Mouse (Mus musculus) heart, embryonic 12.5 days (tissue): ENCODE measurements around the gene Mki67. TPM values are rescaled to one million over a fixed set of nuclear protein-coding genes. Genes with fewer than 3 reads are reported as not detected.

Experiments
- ATAC-seq: fragments of 200-750 bp; cut with Nextera tagmentation; 2 replicates; pipeline ENCODE4 v1.8.0; 2017; ENCODE audit warnings: moderate TSS enrichment, moderate library complexity; ENCODE audit not compliant: insufficient number of reproducible peaks, low FRiP score
- H3K27ac ChIP-seq: fragments of 300-500 bp; sonication (generic); 2 replicates; pipeline ENCODE4 v1.5.1; 2016; ENCODE audit warnings: mild to moderate bottlenecking, moderate library complexity; ENCODE audit not compliant: poor library complexity, severe bottlenecking
- H3K27me3 ChIP-seq: fragments of 300-500 bp; sonication (generic); replicated peaks from 2 replicates; pipeline ENCODE4 v1.6.1; 2016; ENCODE audit warnings: mild to moderate bottlenecking, moderate library complexity
- H3K36me3 ChIP-seq: fragments of 300-500 bp; sonication (generic); 2 replicates; pipeline ENCODE4 v1.6.1; 2016; ENCODE audit warnings: mild to moderate bottlenecking, moderate library complexity
- H3K4me1 ChIP-seq: fragments of 300-500 bp; sonication (generic); replicated peaks from 2 replicates; pipeline ENCODE4 v1.6.1; 2016; ENCODE audit warnings: mild to moderate bottlenecking
- H3K4me2 ChIP-seq: fragments of 300-500 bp; sonication (generic); 2 replicates; pipeline ENCODE4 v1.6.1; 2016; ENCODE audit warnings: mild to moderate bottlenecking, moderate library complexity
- H3K4me3 ChIP-seq: fragments of 300-500 bp; sonication (generic); 2 replicates; pipeline ENCODE4 v1.5.1; 2016; ENCODE audit warnings: mild to moderate bottlenecking
- H3K9ac ChIP-seq: fragments of 300-500 bp; sonication (generic); 2 replicates; pipeline ENCODE4 v1.6.1; 2016; ENCODE audit warnings: mild to moderate bottlenecking, moderate library complexity
- H3K9me3 ChIP-seq: fragments of 300-500 bp; sonication (generic); replicated peaks from 2 replicates; pipeline ENCODE4 v1.6.1; 2016; ENCODE audit warnings: mild to moderate bottlenecking, moderate library complexity
- WGBS: fragments of 180-500 bp; shearing (Covaris S2); methylation state at CpG from one replicate; pipeline ENCODE4 v1.1.7; 2016; 5-methylcytosine and 5-hydroxymethylcytosine counted together
- polyA plus RNA-seq: library from polyadenylated mRNA; unstranded; fragments of >200 nt; fragmentation: Nextera tagmentation; extraction: Ambion mirVana; gene quantifications from 2 replicates; pipeline ENCODE4 v1.2.1, GENCODE M21; 2016

The Mki67 gene
- polyA plus RNA-seq, 1 experiment from 2014 or later: 39.2 TPM

DNA sequence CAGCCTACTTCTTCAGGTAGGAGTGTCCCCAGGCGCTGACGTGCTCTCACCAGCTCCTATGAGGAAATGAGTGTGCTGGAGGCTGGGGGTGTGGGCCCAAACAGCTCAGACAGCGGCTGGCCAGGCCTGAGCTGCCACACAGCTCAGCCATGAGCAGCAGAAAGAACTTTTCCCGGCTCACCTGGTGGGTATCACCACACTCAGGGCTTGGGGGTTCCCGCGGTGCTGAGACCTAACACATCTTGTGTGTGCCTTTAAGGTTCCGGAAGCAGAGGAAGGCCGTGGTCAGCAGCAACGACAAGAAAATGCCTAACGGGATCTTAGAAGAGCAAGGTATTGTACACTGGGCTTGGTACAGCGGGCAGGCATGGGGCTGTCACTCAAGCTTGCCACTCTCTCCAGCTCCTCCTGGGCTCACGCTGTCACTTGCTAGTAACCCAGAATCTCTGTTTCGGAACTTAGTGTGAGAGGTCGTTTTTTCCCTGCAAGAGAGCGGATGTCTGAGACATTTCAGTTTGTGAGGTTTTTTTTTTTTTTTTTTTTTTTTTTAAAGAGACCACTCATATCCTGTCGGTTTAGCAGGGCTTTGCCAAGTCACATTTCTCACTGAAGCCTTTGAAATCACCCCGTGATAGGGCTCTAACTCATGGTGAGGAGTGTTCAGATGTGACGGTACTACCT is 64.2 kb downstream of the Mki67 start:
- peak; percentile 16; the same call in 1 of the 2 replicates for ATAC-seq
- Histone ChIP-seq H3K27me3 (peaks cover 7% of the 10 kb centered on the region; the same call in 1 of the 2 replicates), H3K27ac (0 out of 2 replicates have a peak overlapping the region, but pooled peaks have one; percentile 20), H3K9me3 (peaks cover 3% of the 10 kb centered on the region), H3K36me3 (no peaks in the 10 kb centered on the region), H3K4me3 (peak overlapping the region; percentile 9; the same call in 1 of the 2 replicates), H3K4me2 (peak overlapping the region; percentile 37), H3K9ac (no peak overlapping the region), H3K4me1 (peaks cover under 1% of the 10 kb centered on the region; the same call in 1 of the 2 replicates)
- WGBS: 52% methylated on average over 18 of the region's 18 CpGs

DNA sequence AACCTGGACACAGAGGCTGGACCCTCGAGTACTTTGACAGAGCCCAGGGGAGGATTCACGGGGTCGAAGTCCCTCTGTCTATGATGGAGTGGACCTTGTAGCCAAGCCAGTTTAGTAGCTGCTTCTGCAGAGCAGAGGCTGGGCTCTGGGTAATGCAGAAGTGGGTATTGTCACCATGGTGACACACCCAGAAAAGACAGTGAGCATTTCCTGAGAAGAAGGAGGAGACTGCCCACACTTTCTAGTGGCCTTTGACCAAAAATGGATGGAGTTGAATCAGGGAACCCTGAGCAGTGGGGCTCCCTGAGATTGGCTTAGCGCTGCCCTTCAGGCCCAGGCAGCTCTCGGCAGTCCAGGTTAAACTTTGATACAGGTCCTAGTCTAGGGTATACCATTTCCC is 66.1 kb downstream of the Mki67 start:
- Histone ChIP-seq H3K9me3 (peaks cover 3% of the 10 kb centered on the region), H3K36me3 (no peaks in the 10 kb centered on the region), H3K27ac (no peak overlapping the region), H3K4me2 (no peak overlapping the region), H3K4me1 (no peaks in the 10 kb centered on the region), H3K9ac (no peak overlapping the region), H3K4me3 (no peak overlapping the region), H3K27me3 (peaks cover 7% of the 10 kb centered on the region; the same call in 1 of the 2 replicates)
- WGBS: 75% methylated on average over 5 of the region's 5 CpGs
- no peak for ATAC-seq

DNA sequence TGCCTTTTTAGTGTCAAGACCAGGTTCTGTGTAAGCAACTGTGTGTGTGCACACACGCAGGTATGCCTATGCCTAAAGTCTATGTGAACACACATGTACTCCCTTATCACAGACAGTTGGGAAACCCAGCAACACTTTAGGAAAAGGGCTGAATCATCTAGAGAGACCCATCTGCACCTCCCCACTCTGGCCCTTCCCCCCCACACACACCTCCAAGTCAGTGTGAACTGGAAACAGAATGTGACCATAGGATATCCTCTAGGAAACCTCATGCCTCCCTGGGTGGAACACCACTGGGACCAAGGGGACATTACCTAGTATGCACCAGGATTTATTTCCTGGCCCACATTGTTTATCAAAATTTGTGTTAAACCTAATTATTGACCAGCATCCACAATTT is 66.9 kb downstream of the Mki67 start:
- 71% methylated on average over 1 of the region's 1 CpGs for WGBS

DNA sequence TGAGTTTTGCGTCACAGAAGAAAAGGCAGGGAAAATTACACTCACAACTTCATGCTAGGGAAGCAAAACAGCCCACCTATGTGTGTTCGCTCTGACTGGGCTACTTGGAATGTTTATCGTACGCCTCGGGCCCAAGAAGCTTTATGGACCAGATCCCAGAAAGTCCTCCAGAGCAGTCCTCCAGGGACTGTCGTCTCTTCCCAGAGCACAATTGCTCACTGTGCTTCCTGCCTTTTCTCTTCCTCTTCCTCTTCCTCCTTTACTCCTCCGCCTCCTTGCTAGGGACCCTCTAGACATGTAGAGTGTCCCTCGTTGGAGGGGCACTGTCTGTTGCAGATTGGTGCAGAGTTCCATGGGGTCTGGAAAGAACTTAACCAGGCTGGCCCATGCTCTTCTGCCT is 67.3 kb downstream of the Mki67 start:
- no peak for ATAC-seq

More for the DNA sequence above, 66.9 kb downstream of the Mki67 start:
- Histone ChIP-seq H3K9ac (no peak overlapping the region), H3K27me3 (peaks cover 7% of the 10 kb centered on the region; the same call in 1 of the 2 replicates), H3K4me2 (no peak overlapping the region), H3K4me1 (no peaks in the 10 kb centered on the region), H3K27ac (no peak overlapping the region), H3K4me3 (no peak overlapping the region), H3K36me3 (no peaks in the 10 kb centered on the region), H3K9me3 (peaks cover 3% of the 10 kb centered on the region)
- ATAC-seq: no peak

DNA sequence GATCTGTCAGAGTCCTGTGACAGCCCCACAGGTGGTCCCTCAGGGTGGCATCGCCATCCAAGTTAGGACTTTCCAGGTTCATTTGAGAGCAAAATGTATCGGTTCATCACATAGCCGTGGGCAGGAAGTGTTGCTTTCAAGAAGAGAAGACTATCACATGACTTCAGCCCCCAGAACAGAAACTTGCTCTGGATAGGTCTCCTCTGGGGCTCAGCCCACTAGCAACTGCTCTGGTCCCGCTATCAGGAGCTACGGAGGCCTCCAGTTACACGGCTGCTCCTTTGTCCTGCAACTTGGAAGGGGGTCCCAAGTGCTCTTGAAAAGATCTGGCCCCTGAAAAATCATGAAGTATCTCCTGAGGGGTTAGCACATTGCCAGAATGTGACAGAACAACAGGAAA is 69.2 kb downstream of the Mki67 start:
- Histone ChIP-seq H3K4me2 (no peak overlapping the region), H3K9me3 (peaks cover 3% of the 10 kb centered on the region), H3K27ac (no peak overlapping the region), H3K4me1 (no peaks in the 10 kb centered on the region), H3K4me3 (no peak overlapping the region), H3K36me3 (no peaks in the 10 kb centered on the region), H3K27me3 (no peaks in the 10 kb centered on the region), H3K9ac (no peak overlapping the region)
- ATAC-seq: no peak
- 77% methylated on average over 6 of the region's 6 CpGs for WGBS

More for the DNA sequence above, 67.3 kb downstream of the Mki67 start:
- Histone ChIP-seq H3K27ac (no peak overlapping the region), H3K4me3 (no peak overlapping the region), H3K27me3 (peaks cover 7% of the 10 kb centered on the region; the same call in 1 of the 2 replicates), H3K4me1 (no peaks in the 10 kb centered on the region), H3K4me2 (no peak overlapping the region), H3K36me3 (no peaks in the 10 kb centered on the region), H3K9ac (no peak overlapping the region), H3K9me3 (peaks cover 3% of the 10 kb centered on the region)
- WGBS: 76% methylated on average over 8 of the region's 8 CpGs

DNA sequence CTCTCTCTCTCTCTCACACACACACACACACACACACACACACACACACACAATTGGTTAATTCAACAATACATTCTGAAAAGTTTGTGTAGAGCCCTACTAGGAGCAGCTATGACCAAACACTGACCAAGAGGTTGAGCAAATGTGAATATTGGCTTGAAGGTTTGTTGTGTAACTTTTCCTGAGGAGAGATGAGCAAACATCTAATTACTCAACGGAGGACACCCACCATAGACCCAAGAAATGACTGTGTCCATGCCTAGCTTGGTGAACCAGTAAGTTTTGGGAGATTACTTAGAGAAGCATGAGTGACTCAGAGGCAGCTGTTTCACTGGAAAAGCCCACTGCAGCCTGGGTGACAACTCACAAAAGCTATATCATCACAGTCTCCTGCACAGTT is 71.7 kb downstream of the Mki67 start:
- no peaks in the 10 kb centered on the region for H3K27me3 ChIP-seq
- H3K9ac ChIP-seq: no peak overlapping the region
- no peak overlapping the region for H3K4me3 ChIP-seq
- no peak for ATAC-seq
- WGBS: 75% methylated on average over 1 of the region's 1 CpGs
- H3K4me2 ChIP-seq: no peak overlapping the region
- no peaks in the 10 kb centered on the region for H3K4me1 ChIP-seq
- no peaks in the 10 kb centered on the region for H3K36me3 ChIP-seq
- H3K27ac ChIP-seq: no peak overlapping the region
- peaks cover 3% of the 10 kb centered on the region for H3K9me3 ChIP-seq

DNA sequence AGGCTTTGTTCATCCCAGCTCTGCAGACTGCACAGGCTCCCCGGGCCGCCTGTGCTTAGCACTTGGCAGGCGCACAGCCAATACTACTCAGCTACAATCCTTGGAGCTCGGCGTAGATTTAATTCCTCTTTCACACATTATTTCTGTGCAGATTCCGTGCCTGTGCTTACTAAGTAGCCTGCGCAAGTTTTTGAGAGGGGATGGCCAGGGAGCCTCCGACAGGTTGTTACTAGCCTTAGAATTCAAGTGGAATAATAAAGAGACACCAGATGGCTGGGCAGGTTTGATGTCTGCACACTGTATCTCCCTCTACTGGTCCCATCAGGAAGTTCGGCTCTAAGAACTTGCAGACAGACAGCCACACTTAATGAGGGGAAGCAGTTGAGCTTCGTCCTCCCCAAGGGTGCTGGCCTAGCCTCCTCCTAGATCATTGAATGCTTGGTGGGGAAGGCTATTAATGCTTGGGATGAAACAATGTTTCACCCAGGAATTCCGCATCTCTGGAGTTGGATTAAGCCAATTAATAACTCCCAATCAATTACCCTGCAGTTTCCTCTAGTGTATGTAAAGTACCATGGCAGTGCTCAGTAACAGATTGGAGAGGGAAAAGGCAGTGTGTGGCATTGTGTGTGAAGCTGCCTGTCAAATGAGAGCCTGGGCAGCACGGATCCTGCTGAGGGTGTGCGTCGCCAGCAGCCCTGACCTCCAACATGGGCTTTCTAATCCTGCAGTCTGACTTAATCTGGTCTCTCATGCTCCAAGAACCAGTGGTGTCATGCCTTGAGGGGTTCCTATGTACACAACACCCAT is 74.3 kb downstream of the Mki67 start:
- WGBS: 62% methylated on average over 14 of the region's 14 CpGs
- Histone ChIP-seq H3K36me3 (no peaks in the 10 kb centered on the region), H3K27me3 (0 out of 2 replicates have a peak, but pooled peaks cover 8% of the 10 kb centered on the region), H3K4me3 (no peak overlapping the region), H3K4me2 (no peak overlapping the region), H3K27ac (no peak overlapping the region), H3K9ac (no peak overlapping the region), H3K9me3 (no peaks in the 10 kb centered on the region), H3K4me1 (no peaks in the 10 kb centered on the region)
- no peak for ATAC-seq

Other genes with a start within 250 kb of the Mki67 start
- gene Clrn3, start 187.7 kb downstream of the Mki67 start, polyA plus RNA-seq: not detected in 2 replicates
- gene Ptpre, start 178.9 kb downstream of the Mki67 start, polyA plus RNA-seq: 2.7 and 2.8 TPM in 2 replicates